Mouse (Mus musculus) stomach, postnatal 0 days (tissue): ENCODE measurements around the gene Olfr411.

ENCODE experiments used
- CTCF ChIP-seq: IDR thresholded peaks from 2 replicates; pipeline ENCODE4 v1.5.1; 2016; ENCODE audit warnings: antibody characterized with exemption, low read depth, mild to moderate bottlenecking, moderate library complexity
- EP300 ChIP-seq: optimal IDR thresholded peaks from 2 replicates; pipeline ENCODE3; 2016; ENCODE audit warnings: antibody characterized with exemption

- peak; percentile 75 for TF ChIP-seq CTCF
- TF ChIP-seq EP300 = no peak
These were observed 49.7 kb upstream of the Olfr411 start for GRCm38 (mm10) chr11:74402126-74402525.
